In the genomic region with DNA sequence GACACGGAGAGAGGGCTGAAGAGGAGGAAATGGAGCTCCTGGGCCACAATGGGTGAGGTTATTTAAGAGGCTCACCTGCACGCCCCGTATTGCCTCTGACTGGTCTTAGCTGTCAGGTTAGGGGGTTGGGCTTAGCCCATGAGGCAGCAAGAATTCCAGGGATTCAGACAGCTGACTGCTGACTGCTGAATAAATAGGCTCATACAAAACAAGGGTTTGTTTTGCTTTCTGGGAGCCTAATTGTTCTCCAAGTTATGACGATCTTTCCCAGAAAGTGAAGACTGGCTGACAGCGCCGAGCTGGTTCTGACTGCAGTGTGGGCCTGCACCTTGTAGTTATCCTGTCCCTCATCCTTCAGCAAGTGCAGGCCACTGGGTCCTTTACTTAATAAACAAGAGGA, we compare ENCODE assay signal across 25 mouse cellular contexts.
DNase-seq lines count a peak whose midpoint lies in the region; ATAC-seq and TF ChIP-seq lines count a peak whose summit lies in the region.
"Had no signal": no experiment of that assay in that cellular context is flagged by ENCODE, and none has a peak within 500 bp of the region (broad histone marks: within the 10 kb centered on the region; RNA-seq: fewer than 3 reads in every experiment).

No protein-coding gene starts in this region.

- ATAC-seq in hindbrain, embryonic 16.5 days: no peak
- ATAC-seq in hindbrain, postnatal 0 days: no peak
- 0 out of 2 replicates have a peak, but pooled peaks have one; percentile 32 for ATAC-seq in lung, embryonic 16.5 days (ENCODE audit: low read depth)
- ATAC-seq: forebrain, embryonic 13.5 days; liver, postnatal 0 days; midbrain, embryonic 13.5 days; Patski had no signal

- H3K27ac ChIP-seq in gastrocnemius, adult 2 months: peak overlapping the region; percentile 72
- 0 out of 2 replicates have a peak overlapping the region, but pooled peaks have one; percentile 5 for H3K27ac ChIP-seq in hindbrain, embryonic 16.5 days (ENCODE audit: low read depth, low read length)
- H3K27ac ChIP-seq in hindbrain, postnatal 0 days: no peak overlapping the region
- H3K27ac ChIP-seq in lung, embryonic 16.5 days (ENCODE audit: low read length): no peak overlapping the region
- H3K27ac ChIP-seq: embryonic facial prominence, embryonic 13.5 days; forebrain, embryonic 13.5 days; limb, embryonic 12.5 days; midbrain, embryonic 13.5 days; stomach, postnatal 0 days had no signal

- no peaks in the 10 kb centered on the region for H3K27me3 ChIP-seq in hindbrain, embryonic 16.5 days (replicated peaks; ENCODE audit: control insufficient read depth, insufficient read depth, low read length)
- H3K27me3 ChIP-seq in hindbrain, postnatal 0 days (ENCODE audit: insufficient read depth, low read length): no peaks in the 10 kb centered on the region
- H3K27me3 ChIP-seq in lung, embryonic 16.5 days (ENCODE audit: control insufficient read depth, insufficient read depth, low read depth, low read length): no peaks in the 10 kb centered on the region
- H3K27me3 ChIP-seq: embryonic facial prominence, embryonic 13.5 days; forebrain, embryonic 13.5 days; heart, embryonic 15.5 days; limb, embryonic 12.5 days; megakaryocyte, embryonic 14.5 days; midbrain, embryonic 13.5 days; Patski had no signal

- intact Hi-C loops in gastrocnemius, adult 2 months (cut with DNase I): no loop called here

- H3K36me3 ChIP-seq in hindbrain, embryonic 16.5 days (ENCODE audit: control insufficient read depth, insufficient read depth, low read length): no peaks in the 10 kb centered on the region
- H3K36me3 ChIP-seq in hindbrain, postnatal 0 days (ENCODE audit: insufficient read depth, low read length): no peaks in the 10 kb centered on the region
- no peaks in the 10 kb centered on the region for H3K36me3 ChIP-seq in lung, embryonic 16.5 days (ENCODE audit: control insufficient read depth, insufficient read depth, low read length)
- H3K36me3 ChIP-seq: heart, embryonic 15.5 days; limb, embryonic 12.5 days had no signal

- WGBS in hindbrain, embryonic 16.5 days: 80% methylated on average over 6 of the region's 6 CpGs
- 70% methylated on average over 6 of the region's 6 CpGs for WGBS in hindbrain, postnatal 0 days
- 54% methylated on average over 6 of the region's 6 CpGs for WGBS in lung, embryonic 16.5 days

- H3K9me3 ChIP-seq in hindbrain, embryonic 16.5 days (ENCODE audit: control insufficient read depth, low read length): no peaks in the 10 kb centered on the region
- H3K9me3 ChIP-seq in hindbrain, postnatal 0 days (ENCODE audit: low read length): no peaks in the 10 kb centered on the region
- no peaks in the 10 kb centered on the region for H3K9me3 ChIP-seq in lung, embryonic 16.5 days (ENCODE audit: control insufficient read depth, low read length)
- H3K9me3 ChIP-seq: embryonic facial prominence, embryonic 13.5 days; forebrain, embryonic 13.5 days; heart, embryonic 15.5 days; limb, embryonic 12.5 days; megakaryocyte, embryonic 14.5 days; midbrain, embryonic 13.5 days had no signal

- no peak overlapping the region for H3K9ac ChIP-seq in hindbrain, embryonic 16.5 days (ENCODE audit: low read depth, low read length)
- H3K9ac ChIP-seq in hindbrain, postnatal 0 days (replicated peaks; ENCODE audit: low read length): no peak overlapping the region
- no peak overlapping the region; the same call in 1 of the 2 replicates for H3K9ac ChIP-seq in lung, embryonic 16.5 days (ENCODE audit: low read length)
- H3K9ac ChIP-seq: embryonic facial prominence, embryonic 13.5 days; forebrain, embryonic 13.5 days; heart, embryonic 15.5 days; limb, embryonic 12.5 days; liver, postnatal 0 days; midbrain, embryonic 13.5 days had no signal

- no peak for TF ChIP-seq CTCF in gastrocnemius, adult 2 months (IDR thresholded peaks at IDR 0.05)
- no peak for TF ChIP-seq CTCF in hindbrain, postnatal 0 days (IDR thresholded peaks at IDR 0.05; ENCODE audit: low read depth)

- peaks cover 2% of the 10 kb centered on the region for H3K4me1 ChIP-seq in hindbrain, embryonic 16.5 days (ENCODE audit: control insufficient read depth, insufficient read depth, low read depth, low read length)
- peaks cover 6% of the 10 kb centered on the region; the same call in 1 of the 2 replicates for H3K4me1 ChIP-seq in hindbrain, postnatal 0 days (ENCODE audit: insufficient read depth, low read length)
- H3K4me1 ChIP-seq in lung, embryonic 16.5 days (replicated peaks; ENCODE audit: control insufficient read depth, insufficient read depth, low read length): peaks cover 16% of the 10 kb centered on the region
- H3K4me1 ChIP-seq: megakaryocyte, embryonic 14.5 days had no signal

- DNase-seq in gastrocnemius, adult 2 months: no peak
- DNase-seq in gastrocnemius, postnatal 10 days: no peak
- DNase-seq in hindbrain, postnatal 0 days (ENCODE audit: low spot score): no peak
- DNase-seq in lung, postnatal 36 days: no peak
- DNase-seq in adrenal gland, postnatal 4 days (ENCODE audit: low spot score in 2 of 2): no peak
- DNase-seq: adrenal gland, postnatal 36 days; cerebellum, adult 11-12 months; cerebellum, postnatal 14 days; embryo, embryonic 11 days; gastrocnemius, postnatal 14 days; kidney, adult 8-10 months; layer of hippocampus, postnatal 36 days; liver, postnatal 0 days had no signal

- no peak overlapping the region for H3K4me2 ChIP-seq in hindbrain, embryonic 16.5 days (ENCODE audit: low read length)
- no peak overlapping the region for H3K4me2 ChIP-seq in hindbrain, postnatal 0 days (ENCODE audit: low read depth, low read length)
- no peak overlapping the region for H3K4me2 ChIP-seq in lung, embryonic 16.5 days (ENCODE audit: low read depth, low read length)
- H3K4me2 ChIP-seq: embryonic facial prominence, embryonic 13.5 days; forebrain, embryonic 13.5 days; limb, embryonic 12.5 days; liver, embryonic 11.5 days; midbrain, embryonic 13.5 days had no signal

- no peak overlapping the region for H3K4me3 ChIP-seq in gastrocnemius, adult 2 months
- H3K4me3 ChIP-seq in hindbrain, embryonic 16.5 days (ENCODE audit: low read length): no peak overlapping the region
- no peak overlapping the region for H3K4me3 ChIP-seq in hindbrain, postnatal 0 days (ENCODE audit: low read length)
- no peak overlapping the region for H3K4me3 ChIP-seq in lung, embryonic 16.5 days (ENCODE audit: low read length)
- H3K4me3 ChIP-seq: embryonic facial prominence, embryonic 13.5 days; erythroblast, embryonic 14.5 days; forebrain, embryonic 13.5 days; heart, embryonic 15.5 days; limb, embryonic 12.5 days; megakaryocyte, embryonic 14.5 days; midbrain, embryonic 13.5 days had no signal

Comparison
In these comparisons a context has a peak if more than half of its experiments do, and no peak if none do; other contexts are left out.
1. H3K27ac ChIP-seq: peak in gastrocnemius, adult 2 months (single experiment) and hindbrain, embryonic 16.5 days (single experiment); none in hindbrain, postnatal 0 days (single experiment) and lung, embryonic 16.5 days (single experiment).